Comparison of ENCODE assay signal across 13 mouse cellular contexts in genomic region chr9:45961855-45962254, GRCm38 (mm10). TPM values are rescaled to one million over a fixed set of nuclear protein-coding genes. Genes with fewer than 3 reads are reported as not detected.
A peak's percentile ranks its signal among the peaks of the same experiment; 100 is the strongest.
DNase-seq lines count a peak whose midpoint lies in the region; ATAC-seq and TF ChIP-seq lines count a peak whose summit lies in the region.
"Had no signal": no experiment of that assay in that cellular context is flagged by ENCODE, and none has a peak within 500 bp of the region (broad histone marks: within the 10 kb centered on the region; RNA-seq: fewer than 3 reads in every experiment).

No protein-coding gene starts in this region.

- H3K4me2 ChIP-seq in limb, embryonic 15.5 days, result no peak overlapping the region
- no peak overlapping the region for H3K4me2 ChIP-seq in kidney, embryonic 14.5 days (replicated peaks; ENCODE audit: low read depth, low read length)
- H3K4me2 ChIP-seq: heart, embryonic 15.5 days had no signal

- no peak for ATAC-seq in limb, embryonic 15.5 days (ENCODE audit: insufficient number of reproducible peaks, low FRiP score, low TSS enrichment, low read depth)
- ATAC-seq in monocyte, adult 5-6 weeks (replicated peaks; ENCODE audit: insufficient number of reproducible peaks, low FRiP score, low TSS enrichment, poor library complexity, severe bottlenecking), result peak; percentile 83
- no peak for ATAC-seq in kidney, embryonic 14.5 days (ENCODE audit: low FRiP score, low TSS enrichment)
- ATAC-seq: hindbrain, embryonic 16.5 days had no signal

- 79% methylated on average over 2 of the region's 2 CpGs for WGBS in limb, embryonic 15.5 days
- 89% methylated on average over 2 of the region's 2 CpGs for WGBS in limb, embryonic 10.5 days
- 80% methylated on average over 2 of the region's 2 CpGs for WGBS in kidney, embryonic 14.5 days

- H3K4me1 ChIP-seq in limb, embryonic 15.5 days, result peaks cover 5% of the 10 kb centered on the region; the same call in 1 of the 2 replicates
- H3K4me1 ChIP-seq in limb, embryonic 10.5 days, result no peaks in the 10 kb centered on the region
- no peaks in the 10 kb centered on the region for H3K4me1 ChIP-seq in kidney, embryonic 14.5 days (ENCODE audit: control insufficient read depth, insufficient read depth, low read length)

- H3K27ac ChIP-seq in limb, embryonic 15.5 days, result peak overlapping the region; percentile 35; the same call in 1 of the 2 replicates
- no peak overlapping the region for H3K27ac ChIP-seq in limb, embryonic 10.5 days
- H3K27ac ChIP-seq in kidney, embryonic 14.5 days (ENCODE audit: low read depth, low read length), result no peak overlapping the region
- no peak overlapping the region for H3K27ac ChIP-seq in left cerebral cortex, adult 2 months
- H3K27ac ChIP-seq: heart, embryonic 15.5 days had no signal

- peaks cover 52% of the 10 kb centered on the region for H3K36me3 ChIP-seq in limb, embryonic 15.5 days
- H3K36me3 ChIP-seq in limb, embryonic 10.5 days, result peaks cover 67% of the 10 kb centered on the region
- peaks cover 53% of the 10 kb centered on the region for H3K36me3 ChIP-seq in kidney, embryonic 14.5 days (ENCODE audit: control insufficient read depth, insufficient read depth, low read length)

- H3K9ac ChIP-seq in limb, embryonic 15.5 days, result no peak overlapping the region
- H3K9ac ChIP-seq in kidney, embryonic 14.5 days (ENCODE audit: low read depth, low read length), result no peak overlapping the region
- H3K9ac ChIP-seq: heart, embryonic 15.5 days had no signal

- no peak overlapping the region for H3K4me3 ChIP-seq in limb, embryonic 15.5 days
- no peak overlapping the region for H3K4me3 ChIP-seq in limb, embryonic 10.5 days
- H3K4me3 ChIP-seq in kidney, embryonic 14.5 days (ENCODE audit: low read length), result no peak overlapping the region
- H3K4me3 ChIP-seq in left cerebral cortex, adult 2 months, result no peak overlapping the region
- H3K4me3 ChIP-seq: heart, embryonic 15.5 days had no signal

- intact Hi-C loops in left cerebral cortex, adult 2 months (cut with DNase I), result no loop called here

- H3K27me3 ChIP-seq in limb, embryonic 15.5 days, result no peaks in the 10 kb centered on the region
- no peaks in the 10 kb centered on the region for H3K27me3 ChIP-seq in limb, embryonic 10.5 days (ENCODE audit: low read depth, poor library complexity, severe bottlenecking)
- H3K27me3 ChIP-seq in kidney, embryonic 14.5 days (ENCODE audit: control insufficient read depth, insufficient read depth, low read length), result no peaks in the 10 kb centered on the region
- H3K27me3 ChIP-seq: heart, embryonic 15.5 days had no signal

- DNase-seq in cerebellum, adult 9-11 months, result peak; percentile 55
- no peak for DNase-seq in cerebellum, adult 8-10 months
- no peak for DNase-seq in limb, embryonic 10.5 days (ENCODE audit: low spot score)
- DNase-seq in NIH3T3 (ENCODE audit: low read depth), result peak; percentile 63
- DNase-seq in left cerebral cortex, adult 2 months (ENCODE audit: extremely low spot score in 1 of 2, low spot score in 2 of 2), result no peak
- DNase-seq: cerebellum, adult 11-12 months; retina, postnatal 1 day; spleen, adult 18-20 months had no signal

- no peak for TF ChIP-seq CTCF in left cerebral cortex, adult 2 months (IDR thresholded peaks at IDR 0.05)

- no peaks in the 10 kb centered on the region for H3K9me3 ChIP-seq in limb, embryonic 15.5 days
- H3K9me3 ChIP-seq in limb, embryonic 10.5 days (replicated peaks), result no peaks in the 10 kb centered on the region
- H3K9me3 ChIP-seq in kidney, embryonic 14.5 days (ENCODE audit: control insufficient read depth, low read length), result no peaks in the 10 kb centered on the region
- H3K9me3 ChIP-seq: heart, embryonic 15.5 days had no signal

RNA-seq across cellular contexts. Expression of gene Sidt2, which starts 6.8 kb away (rescaled TPM):
- 50.6 and 66.1 TPM in 2 replicates for polyA plus RNA-seq in limb, embryonic 15.5 days (2015; fragmentation: Nextera tagmentation; extraction: Ambion mirVana)
- polyA plus RNA-seq in limb, embryonic 10.5 days (2016; fragmentation: Nextera tagmentation; extraction: Ambion mirVana), result 26.0 and 28.6 TPM in 2 replicates
- 40.2 to 62.3 TPM (median 50.1 TPM) in 3 replicates for total RNA-seq in monocyte, adult 5-6 weeks (2017)
- polyA plus RNA-seq in kidney, embryonic 14.5 days (2014; fragmentation: Nextera tagmentation; extraction: Ambion mirVana), result 26.8 and 42.3 TPM in 2 replicates
- 10 to 100 TPM; 86.7 to 86.9 TPM for total RNA-seq in left cerebral cortex, adult 2 months (2021)

RNA-seq across cellular contexts. Expression of gene Tagln, which starts 26.0 kb away (rescaled TPM):
- polyA plus RNA-seq in limb, embryonic 15.5 days (2015; fragmentation: Nextera tagmentation; extraction: Ambion mirVana), result 26.6 and 33.1 TPM in 2 replicates
- polyA plus RNA-seq in limb, embryonic 10.5 days (2016; fragmentation: Nextera tagmentation; extraction: Ambion mirVana), result 4.7 and 6.0 TPM in 2 replicates
- 0.68 TPM in 1 of 3 replicates, not detected in the others for total RNA-seq in monocyte, adult 5-6 weeks (2017)
- polyA plus RNA-seq in kidney, embryonic 14.5 days (2014; fragmentation: Nextera tagmentation; extraction: Ambion mirVana), result 31.5 and 35.9 TPM in 2 replicates
- 10 to 100 TPM in 1 of 2 experiments, 1 to 10 TPM in 1; 9.6 to 11.8 TPM for total RNA-seq in left cerebral cortex, adult 2 months (2021)

RNA-seq across cellular contexts. Expression of gene Pafah1b2, which starts 50.6 kb away (rescaled TPM):
- 182 and 188 TPM in 2 replicates for polyA plus RNA-seq in limb, embryonic 15.5 days (2015; fragmentation: Nextera tagmentation; extraction: Ambion mirVana)
- polyA plus RNA-seq in limb, embryonic 10.5 days (2016; fragmentation: Nextera tagmentation; extraction: Ambion mirVana), result 246 and 265 TPM in 2 replicates
- 67.4 to 83.6 TPM (median 77.9 TPM) in 3 replicates for total RNA-seq in monocyte, adult 5-6 weeks (2017)
- 125 and 177 TPM in 2 replicates for polyA plus RNA-seq in kidney, embryonic 14.5 days (2014; fragmentation: Nextera tagmentation; extraction: Ambion mirVana)
- 100 to 1,000 TPM; 193 to 215 TPM for total RNA-seq in left cerebral cortex, adult 2 months (2021)

RNA-seq across cellular contexts. Expression of gene Sik3, which starts 50.8 kb away (rescaled TPM):
- polyA plus RNA-seq in limb, embryonic 15.5 days (2015; fragmentation: Nextera tagmentation; extraction: Ambion mirVana), result 10.6 and 11.8 TPM in 2 replicates
- polyA plus RNA-seq in limb, embryonic 10.5 days (2016; fragmentation: Nextera tagmentation; extraction: Ambion mirVana), result 10.6 and 11.3 TPM in 2 replicates
- total RNA-seq in monocyte, adult 5-6 weeks (2017), result 8.8 to 21.7 TPM (median 11.0 TPM) in 3 replicates
- polyA plus RNA-seq in kidney, embryonic 14.5 days (2014; fragmentation: Nextera tagmentation; extraction: Ambion mirVana), result 10.1 and 11.2 TPM in 2 replicates
- total RNA-seq in left cerebral cortex, adult 2 months (2021), result 100 to 1,000 TPM; 122 to 127 TPM

RNA-seq across cellular contexts. Expression of gene Rnf214, which starts 55.1 kb away (rescaled TPM):
- 44.2 and 49.4 TPM in 2 replicates for polyA plus RNA-seq in limb, embryonic 15.5 days (2015; fragmentation: Nextera tagmentation; extraction: Ambion mirVana)
- 52.0 and 61.2 TPM in 2 replicates for polyA plus RNA-seq in limb, embryonic 10.5 days (2016; fragmentation: Nextera tagmentation; extraction: Ambion mirVana)
- 35.0 to 48.8 TPM (median 46.1 TPM) in 3 replicates for total RNA-seq in monocyte, adult 5-6 weeks (2017)
- 54.0 and 74.3 TPM in 2 replicates for polyA plus RNA-seq in kidney, embryonic 14.5 days (2014; fragmentation: Nextera tagmentation; extraction: Ambion mirVana)
- 10 to 100 TPM; 83.1 to 84.3 TPM for total RNA-seq in left cerebral cortex, adult 2 months (2021)

Comparison
In these comparisons a context has a peak if more than half of its experiments do, and no peak if none do; other contexts are left out.
1. DNase-seq: peak in cerebellum, adult 9-11 months (single experiment) and NIH3T3 (single experiment); none in cerebellum, adult 8-10 months (single experiment), limb, embryonic 10.5 days (single experiment) and left cerebral cortex, adult 2 months (0 of 2).